Mouse (Mus musculus) limb, embryonic 10.5 days (tissue): ENCODE results near the gene Rcc2. TPM values are rescaled to one million over a fixed set of nuclear protein-coding genes. Genes with fewer than 3 reads are reported as not detected.

ENCODE experiments used
- DNase-seq: peaks from one replicate; pipeline ENCODE4 v3.0.0-alpha.2; 2017; ENCODE audit warnings: low spot score
- H3K27ac ChIP-seq: fragments of 300-500 bp; sonication (generic); 2 replicates; pipeline ENCODE4 v1.5.1; 2016; ENCODE audit warnings: mild to moderate bottlenecking
- H3K27me3 ChIP-seq: fragments of 300-500 bp; sonication (generic); 2 replicates; pipeline ENCODE4 v1.6.1; 2016; ENCODE audit warnings: low read depth, mild to moderate bottlenecking; ENCODE audit not compliant: poor library complexity, severe bottlenecking
- H3K36me3 ChIP-seq: fragments of 300-500 bp; sonication (generic); 2 replicates; pipeline ENCODE4 v1.6.1; 2016; ENCODE audit warnings: mild to moderate bottlenecking, moderate library complexity
- H3K4me1 ChIP-seq: fragments of 300-500 bp; sonication (generic); 2 replicates; pipeline ENCODE4 v1.6.1; 2016
- H3K4me3 ChIP-seq: fragments of 300-500 bp; sonication (generic); 2 replicates; pipeline ENCODE4 v1.5.1; 2016; ENCODE audit warnings: mild to moderate bottlenecking, moderate library complexity
- H3K9me3 ChIP-seq: fragments of 300-500 bp; sonication (generic); replicated peaks from 2 replicates; pipeline ENCODE4 v1.6.1; 2016; ENCODE audit warnings: mild to moderate bottlenecking
- WGBS: fragments of 180-500 bp; shearing (Covaris S2); methylation state at CpG from one replicate; pipeline ENCODE4 v1.1.7; 2016; 5-methylcytosine and 5-hydroxymethylcytosine counted together
- polyA plus RNA-seq: library from polyadenylated mRNA; unstranded; fragments of >200 nt; fragmentation: Nextera tagmentation; extraction: Ambion mirVana; gene quantifications from 2 replicates; pipeline ENCODE4 v1.2.1, GENCODE M21; 2016

The Rcc2 gene
- polyA plus RNA-seq, 1 experiment from 2014 or later, result 70.6 TPM

DNA sequence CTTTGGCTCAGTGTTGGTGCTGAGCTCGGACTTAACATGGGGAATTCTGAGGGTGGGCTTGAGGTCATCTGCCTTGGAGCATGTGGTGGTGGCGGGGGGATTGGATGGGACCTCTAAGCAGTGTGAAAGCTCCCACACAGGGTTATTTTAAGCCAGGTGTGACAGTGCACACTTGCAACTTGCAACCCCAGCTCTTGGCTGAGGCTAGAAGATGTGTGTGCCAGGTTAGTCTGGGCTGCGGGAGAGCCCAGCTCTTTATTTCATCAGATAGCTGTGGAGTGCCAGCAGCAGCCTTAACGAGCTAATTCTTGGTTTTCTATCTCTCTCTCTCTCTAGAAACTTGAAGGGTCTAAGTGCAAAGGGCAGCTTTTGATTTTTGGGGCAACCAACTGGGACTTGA is 7.3 kb downstream of the Rcc2 start:
- Histone ChIP-seq H3K27ac (no peak overlapping the region), H3K9me3 (no peaks in the 10 kb centered on the region), H3K27me3 (no peaks in the 10 kb centered on the region), H3K4me3 (no peak overlapping the region), H3K36me3 (peaks cover 97% of the 10 kb centered on the region), H3K4me1 (peaks cover 56% of the 10 kb centered on the region)
- DNase-seq, result no peak
- 87% methylated on average over 4 of the region's 4 CpGs for WGBS

DNA sequence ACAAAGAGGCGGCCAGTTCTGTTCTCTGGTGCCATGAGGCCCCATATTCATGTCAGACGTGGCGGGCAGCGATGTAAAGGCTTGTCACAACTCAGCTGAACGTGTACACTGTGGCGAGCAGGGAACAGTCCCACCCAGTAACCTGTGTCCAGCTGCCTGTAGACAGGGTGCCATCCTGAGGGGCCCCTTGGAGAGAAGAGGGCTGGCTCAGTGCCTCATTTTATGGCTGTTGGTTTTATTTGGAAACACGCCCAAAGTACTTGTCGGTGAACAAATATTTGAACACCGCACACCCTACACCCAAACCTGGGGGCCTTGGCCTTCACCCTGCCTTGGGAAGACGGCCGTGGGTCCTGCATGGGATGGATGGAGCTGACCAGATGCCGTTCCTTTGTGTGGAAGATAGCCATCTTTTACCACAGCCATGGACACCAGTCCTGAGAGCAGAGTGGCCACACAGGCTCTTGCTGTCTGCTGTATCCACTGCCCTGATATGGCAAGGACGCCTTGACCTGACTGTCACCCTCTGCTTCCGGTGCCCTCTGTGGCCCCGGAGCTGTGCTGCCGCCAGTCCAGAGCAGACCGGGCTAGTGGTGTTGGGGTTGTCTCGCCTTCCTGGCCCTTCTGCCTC is 8.1 kb downstream of the Rcc2 start:
- WGBS, result 92% methylated on average over 18 of the region's 18 CpGs

DNA sequence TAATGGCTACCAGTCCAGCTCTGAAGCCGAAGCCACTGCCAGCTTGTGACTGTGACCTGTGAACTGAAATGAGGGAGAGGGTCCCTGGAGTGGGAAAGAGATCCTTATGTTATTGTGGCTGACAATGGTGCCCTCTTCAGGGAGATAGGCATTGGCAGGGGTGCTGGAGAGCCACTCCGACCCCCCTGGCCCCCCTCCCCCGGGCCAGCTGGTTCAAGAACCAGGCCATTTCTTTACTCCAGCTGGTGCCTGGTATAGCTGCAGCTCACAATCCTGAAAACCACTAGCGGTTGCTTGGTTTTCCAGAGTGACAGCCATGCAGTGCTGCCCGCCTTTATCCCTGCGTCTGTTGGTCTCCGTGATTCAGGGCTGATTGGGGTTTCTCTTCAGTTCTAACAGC is 8.8 kb downstream of the Rcc2 start:
- H3K27me3 ChIP-seq, result no peaks in the 10 kb centered on the region
- DNase-seq, result no peak
- no peak overlapping the region for H3K4me3 ChIP-seq
- peaks cover 50% of the 10 kb centered on the region for H3K4me1 ChIP-seq
- no peak overlapping the region for H3K27ac ChIP-seq
- 91% methylated on average over 7 of the region's 7 CpGs for WGBS
- H3K9me3 ChIP-seq, result no peaks in the 10 kb centered on the region
- peaks cover 100% of the 10 kb centered on the region for H3K36me3 ChIP-seq

More for the DNA sequence above, 8.1 kb downstream of the Rcc2 start:
- Histone ChIP-seq H3K36me3 (peaks cover 100% of the 10 kb centered on the region), H3K9me3 (no peaks in the 10 kb centered on the region), H3K4me1 (peaks cover 57% of the 10 kb centered on the region), H3K27me3 (no peaks in the 10 kb centered on the region), H3K4me3 (no peak overlapping the region), H3K27ac (no peak overlapping the region)
- no peak for DNase-seq

DNA sequence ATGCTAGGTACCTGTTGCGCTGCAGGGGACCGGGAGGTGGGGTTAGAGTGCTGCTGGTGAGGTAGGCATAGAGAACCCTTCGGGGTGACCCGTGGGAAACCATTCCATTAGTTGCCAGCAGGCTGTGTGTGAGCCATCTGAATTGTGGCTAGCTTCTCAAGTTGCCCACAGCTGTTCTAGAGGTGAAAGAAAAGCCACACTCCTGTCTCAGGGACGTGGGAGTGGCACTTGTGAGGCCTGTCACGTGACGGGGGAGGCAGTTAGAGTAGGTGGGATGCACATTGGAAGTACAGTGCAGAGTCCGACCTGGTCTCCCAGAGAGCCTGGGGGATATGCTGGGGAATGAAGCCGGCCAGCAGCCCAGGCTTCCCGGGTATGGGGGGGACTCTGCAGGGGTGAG is 9.3 kb downstream of the Rcc2 start:
- no peaks in the 10 kb centered on the region for H3K27me3 ChIP-seq
- H3K9me3 ChIP-seq, result no peaks in the 10 kb centered on the region
- H3K4me1 ChIP-seq, result peaks cover 45% of the 10 kb centered on the region
- no peak overlapping the region for H3K4me3 ChIP-seq
- H3K27ac ChIP-seq, result no peak overlapping the region
- DNase-seq, result no peak
- WGBS, result 91% methylated on average over 10 of the region's 10 CpGs
- H3K36me3 ChIP-seq, result peaks cover 100% of the 10 kb centered on the region

DNA sequence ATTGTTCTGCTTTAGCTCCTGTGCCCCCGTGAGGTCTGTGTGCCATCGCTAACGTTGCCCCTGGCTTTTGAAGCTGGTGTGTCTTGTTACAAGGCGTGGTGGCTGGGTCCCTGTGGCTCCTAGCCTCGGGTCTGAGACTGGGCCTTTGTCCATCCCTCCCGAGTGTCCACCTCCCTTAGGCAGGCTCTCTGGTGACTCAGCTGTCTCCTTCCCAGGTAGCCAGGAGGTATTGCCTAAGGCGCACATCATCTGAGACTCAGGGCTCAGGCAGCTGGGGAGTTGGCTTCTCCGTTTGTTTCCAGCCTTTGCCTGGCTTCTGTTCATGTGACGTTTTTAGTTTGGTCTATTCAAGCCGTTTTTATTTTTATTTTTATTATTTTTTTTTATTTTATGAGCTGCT is 10.4 kb downstream of the Rcc2 start:
- 86% methylated on average over 10 of the region's 10 CpGs for WGBS
- H3K27ac ChIP-seq, result no peak overlapping the region
- H3K27me3 ChIP-seq, result no peaks in the 10 kb centered on the region
- H3K4me3 ChIP-seq, result no peak overlapping the region
- DNase-seq, result no peak
- H3K9me3 ChIP-seq, result no peaks in the 10 kb centered on the region
- H3K36me3 ChIP-seq, result peaks cover 99% of the 10 kb centered on the region
- peaks cover 33% of the 10 kb centered on the region for H3K4me1 ChIP-seq

DNA sequence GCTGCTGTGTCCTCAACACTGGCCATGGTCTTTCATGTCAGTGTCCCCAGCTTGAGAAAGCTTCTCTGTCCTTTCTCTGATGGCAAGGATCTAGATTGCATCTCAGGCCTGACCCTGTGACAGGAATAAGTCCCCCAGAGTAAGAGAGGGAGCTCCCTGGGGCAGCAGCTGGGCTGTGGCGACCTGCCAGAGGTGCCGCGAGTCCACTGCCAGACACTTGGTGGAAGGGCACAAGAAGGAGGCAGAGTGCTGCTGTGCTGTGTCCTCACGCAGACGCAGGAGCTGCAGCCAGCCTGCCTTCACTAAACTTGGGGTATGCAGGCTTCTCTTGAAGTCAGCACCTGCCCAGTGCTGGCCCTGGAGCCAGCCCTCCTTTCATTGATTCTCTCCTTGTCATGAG is 11.0 kb downstream of the Rcc2 start:
- Histone ChIP-seq H3K9me3 (no peaks in the 10 kb centered on the region), H3K27ac (no peak overlapping the region), H3K36me3 (peaks cover 99% of the 10 kb centered on the region), H3K4me3 (no peak overlapping the region), H3K4me1 (peaks cover 28% of the 10 kb centered on the region), H3K27me3 (no peaks in the 10 kb centered on the region)
- WGBS, result 87% methylated on average over 5 of the region's 5 CpGs
- DNase-seq, result no peak

DNA sequence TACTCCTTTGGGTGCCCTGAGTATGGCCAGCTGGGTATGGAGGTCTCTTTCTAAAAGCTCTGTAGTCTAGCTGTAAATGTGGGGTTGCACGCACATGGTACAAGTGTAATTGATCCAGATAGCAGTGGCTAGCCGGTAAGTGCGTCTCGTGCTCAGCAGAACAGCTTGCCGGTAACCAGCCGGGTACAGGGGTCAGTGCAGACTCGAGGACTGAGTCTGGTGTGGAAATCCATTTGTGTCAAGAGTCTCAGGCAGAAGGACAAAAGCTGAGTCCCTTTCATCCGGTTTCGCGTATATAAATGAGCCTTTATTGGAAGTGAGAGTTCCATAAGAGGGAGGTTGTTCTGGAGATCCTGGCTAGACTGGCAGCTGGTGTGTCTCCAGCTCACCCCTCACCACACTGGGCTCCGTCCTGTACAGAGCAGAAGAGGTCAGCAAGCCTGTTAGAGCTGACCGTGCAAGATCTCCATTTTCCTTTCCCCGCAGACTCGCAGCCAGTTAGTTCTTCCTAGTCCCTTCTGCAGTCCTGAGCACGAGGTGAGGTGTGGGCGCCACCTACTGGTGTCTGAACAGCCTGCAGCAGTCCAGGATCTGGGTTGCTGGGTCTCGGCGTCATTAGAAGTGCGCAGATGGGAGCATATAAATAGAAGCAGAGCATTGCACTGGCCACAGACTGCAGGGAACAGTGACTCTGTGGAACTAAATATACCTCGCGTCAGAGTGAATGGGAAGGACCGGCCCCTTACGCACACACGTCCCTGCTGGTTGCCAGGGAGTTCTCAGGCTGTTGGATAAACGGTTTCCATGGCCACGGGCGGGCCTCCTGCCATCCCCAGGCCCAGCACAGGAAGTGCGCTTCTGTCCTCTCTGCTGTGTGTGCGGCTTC is 13.4 kb downstream of the Rcc2 start:
- Histone ChIP-seq H3K27ac (no peak overlapping the region), H3K4me1 (peaks cover 17% of the 10 kb centered on the region), H3K27me3 (no peaks in the 10 kb centered on the region), H3K4me3 (no peak overlapping the region), H3K9me3 (no peaks in the 10 kb centered on the region), H3K36me3 (peaks cover 99% of the 10 kb centered on the region)
- 74% methylated on average over 29 of the region's 29 CpGs for WGBS
- DNase-seq, result peak; percentile 86

DNA sequence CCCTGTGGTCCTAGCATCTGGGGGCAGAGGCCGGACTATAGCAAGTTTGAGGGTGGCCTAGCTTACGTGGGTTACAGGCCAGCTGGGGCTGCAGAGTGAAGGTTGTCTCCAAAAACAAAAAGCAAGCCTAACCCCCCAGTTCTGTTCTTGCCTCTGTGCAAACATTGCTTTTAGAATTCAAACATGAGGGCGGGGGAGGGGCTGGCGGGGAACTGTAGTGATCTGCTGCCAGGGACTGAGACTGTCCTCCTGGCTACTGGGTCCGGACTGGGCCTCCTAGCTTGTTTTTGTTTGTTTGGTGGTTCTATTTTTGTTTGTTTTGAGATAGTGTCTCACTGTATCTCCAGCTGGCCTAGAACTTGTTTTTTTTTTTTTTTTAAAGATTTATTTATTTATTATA is 14.2 kb downstream of the Rcc2 start:
- Histone ChIP-seq H3K27me3 (no peaks in the 10 kb centered on the region), H3K4me1 (peaks cover 13% of the 10 kb centered on the region), H3K36me3 (peaks cover 99% of the 10 kb centered on the region), H3K9me3 (no peaks in the 10 kb centered on the region), H3K4me3 (no peak overlapping the region), H3K27ac (no peak overlapping the region)
- no peak for DNase-seq
- 93% methylated on average over 5 of the region's 5 CpGs for WGBS

DNA sequence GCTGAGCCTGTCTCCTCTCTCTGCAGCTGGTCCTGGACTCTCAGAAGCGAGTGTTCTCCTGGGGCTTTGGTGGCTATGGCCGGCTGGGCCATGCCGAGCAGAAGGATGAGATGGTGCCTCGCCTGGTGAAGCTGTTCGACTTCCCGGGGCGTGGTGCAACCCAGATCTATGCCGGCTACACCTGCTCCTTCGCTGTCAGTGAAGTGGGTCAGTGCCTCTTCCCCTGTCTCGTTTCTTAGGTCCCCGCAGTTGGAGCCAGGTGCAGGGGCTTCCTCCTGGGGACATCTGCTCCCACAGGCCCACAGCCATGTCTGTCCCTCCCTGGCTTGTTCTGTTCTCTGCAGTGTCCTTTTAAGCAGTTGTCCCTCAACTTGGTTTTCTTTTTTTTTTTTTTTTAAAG is 16.7 kb downstream of the Rcc2 start:
- Histone ChIP-seq H3K4me1 (peaks cover 12% of the 10 kb centered on the region), H3K27me3 (no peaks in the 10 kb centered on the region), H3K4me3 (no peak overlapping the region), H3K36me3 (peaks cover 99% of the 10 kb centered on the region), H3K27ac (no peak overlapping the region), H3K9me3 (no peaks in the 10 kb centered on the region)
- 91% methylated on average over 11 of the region's 11 CpGs for WGBS
- DNase-seq, result no peak

DNA sequence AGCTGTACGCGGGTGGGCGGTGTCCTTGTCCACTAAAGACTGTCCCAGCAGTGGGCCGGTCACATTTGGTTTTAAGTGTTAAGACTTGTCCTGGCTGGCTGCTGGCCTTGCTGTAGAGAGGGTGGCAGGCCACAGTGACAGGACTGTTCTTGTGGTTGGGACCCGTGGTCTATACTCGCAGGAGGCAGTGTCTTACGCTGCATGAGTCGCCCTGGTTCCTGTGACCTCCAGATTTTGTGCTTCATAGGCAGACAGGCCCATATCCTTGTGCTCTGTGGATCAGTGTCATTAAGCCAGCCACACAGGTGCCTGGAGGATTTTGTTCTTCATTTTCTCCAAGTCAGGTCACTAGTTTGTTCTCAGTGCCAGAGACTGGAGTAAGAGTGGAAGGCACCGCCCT is 18.1 kb downstream of the Rcc2 start:
- no peak overlapping the region for H3K27ac ChIP-seq
- H3K36me3 ChIP-seq, result peaks cover 99% of the 10 kb centered on the region
- DNase-seq, result no peak
- H3K4me3 ChIP-seq, result no peak overlapping the region
- 0 out of 2 replicates have a peak, but pooled peaks cover 3% of the 10 kb centered on the region for H3K4me1 ChIP-seq
- H3K9me3 ChIP-seq, result no peaks in the 10 kb centered on the region
- 98% methylated on average over 9 of the region's 9 CpGs for WGBS
- H3K27me3 ChIP-seq, result no peaks in the 10 kb centered on the region

DNA sequence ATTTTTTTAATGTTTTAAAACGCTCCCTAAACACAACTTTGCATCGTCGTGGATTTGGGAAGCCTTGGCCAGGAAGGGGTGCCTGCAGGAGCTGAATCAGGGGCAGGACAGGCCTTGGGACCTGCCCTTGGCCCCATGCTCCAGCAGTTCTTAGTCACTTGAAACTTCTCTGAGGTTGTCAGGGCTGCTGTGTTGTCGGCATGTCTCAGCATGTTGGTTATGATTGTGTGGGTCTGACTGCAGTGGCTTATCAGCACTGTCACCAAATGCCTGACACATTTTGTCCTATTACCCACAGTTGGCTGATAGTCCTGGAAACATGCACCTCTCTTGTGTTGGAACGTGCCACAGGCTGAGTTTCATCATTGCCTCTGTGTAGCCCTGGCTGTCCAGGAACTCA is 19.8 kb downstream of the Rcc2 start:
- H3K36me3 ChIP-seq, result peaks cover 100% of the 10 kb centered on the region
- DNase-seq, result no peak
- 93% methylated on average over 5 of the region's 5 CpGs for WGBS
- H3K27me3 ChIP-seq, result no peaks in the 10 kb centered on the region
- H3K4me1 ChIP-seq, result peaks cover 9% of the 10 kb centered on the region; the same call in 1 of the 2 replicates
- H3K27ac ChIP-seq, result no peak overlapping the region
- no peak overlapping the region for H3K4me3 ChIP-seq
- no peaks in the 10 kb centered on the region for H3K9me3 ChIP-seq

DNA sequence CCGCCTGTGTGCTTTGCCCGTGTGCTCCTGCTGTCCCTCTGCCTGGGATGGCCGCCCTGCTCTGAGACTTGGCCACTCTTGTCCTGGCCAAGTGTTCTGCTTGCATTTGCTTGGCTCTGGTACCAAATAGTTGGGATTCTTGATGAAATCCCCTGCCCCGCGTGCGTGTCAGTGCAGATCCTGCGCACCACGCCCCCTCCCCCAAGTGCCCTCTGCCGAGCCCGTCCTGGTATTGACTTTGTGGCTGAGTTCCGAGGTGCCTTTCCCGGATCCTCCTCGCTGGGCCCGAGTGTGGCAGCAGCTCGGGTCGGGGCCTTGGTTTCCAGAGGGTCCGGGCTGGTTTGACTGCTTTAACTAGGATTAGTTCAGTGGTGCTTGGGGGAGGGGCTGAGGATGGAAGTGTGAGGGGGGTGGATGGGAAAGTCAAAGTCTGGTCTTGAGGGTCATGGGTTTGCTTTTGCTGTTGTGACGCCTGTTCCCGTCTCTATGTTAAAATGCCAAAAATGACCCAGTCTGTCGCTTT is 21.7 kb downstream of the Rcc2 start:
- Histone ChIP-seq H3K27me3 (no peaks in the 10 kb centered on the region), H3K4me1 (peaks cover 9% of the 10 kb centered on the region; the same call in 1 of the 2 replicates), H3K4me3 (no peak overlapping the region), H3K9me3 (no peaks in the 10 kb centered on the region), H3K27ac (no peak overlapping the region), H3K36me3 (peaks cover 98% of the 10 kb centered on the region)
- DNase-seq, result no peak
- WGBS, result 89% methylated on average over 20 of the region's 20 CpGs

DNA sequence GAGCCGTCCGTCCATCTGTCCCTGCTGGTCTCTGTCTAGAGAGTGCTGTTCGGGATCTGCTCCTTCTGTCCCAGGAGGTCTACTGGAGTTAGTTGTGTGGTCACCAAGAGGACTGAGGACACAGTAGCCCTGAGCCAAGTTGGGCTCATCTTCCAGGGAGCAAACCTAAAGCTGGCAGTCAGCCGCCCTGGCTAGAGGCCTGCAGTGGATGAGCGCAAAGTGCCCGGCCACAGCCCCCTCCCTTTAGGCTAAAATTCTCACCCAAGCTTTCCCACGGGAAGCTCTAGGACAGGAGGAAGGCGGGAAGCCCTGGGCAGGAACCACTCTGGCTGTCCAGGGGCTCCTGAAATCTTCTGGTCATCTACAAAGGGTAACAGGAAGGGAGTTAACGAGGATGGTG is 22.4 kb downstream of the Rcc2 start:
- no peaks in the 10 kb centered on the region for H3K27me3 ChIP-seq
- H3K4me1 ChIP-seq, result peaks cover 9% of the 10 kb centered on the region; the same call in 1 of the 2 replicates
- no peak for DNase-seq
- 81% methylated on average over 9 of the region's 9 CpGs for WGBS
- H3K36me3 ChIP-seq, result peaks cover 96% of the 10 kb centered on the region
- H3K4me3 ChIP-seq, result no peak overlapping the region
- no peak overlapping the region for H3K27ac ChIP-seq
- H3K9me3 ChIP-seq, result no peaks in the 10 kb centered on the region
